Mouse (Mus musculus) stomach, postnatal 0 days (tissue): ENCODE data around the gene Spc24. TPM values are rescaled to one million over a fixed set of nuclear protein-coding genes. Genes with fewer than 3 reads are reported as not detected.

Experiments used
- ATAC-seq: fragments of 200-750 bp; cut with Nextera tagmentation; 2 replicates; pipeline ENCODE4 v1.8.0; 2017; ENCODE audit not compliant: low FRiP score, low TSS enrichment
- DNase-seq: peaks from one replicate; pipeline ENCODE4 v3.0.0-alpha.2; 2016; ENCODE audit warnings: low spot score
- H3K27ac ChIP-seq: fragments of 300-500 bp; sonication (generic); replicated peaks from 2 replicates; pipeline ENCODE4 v1.5.1; 2014; ENCODE audit warnings: mild to moderate bottlenecking, control low read depth
- H3K27me3 ChIP-seq: fragments of 300-500 bp; sonication (generic); 2 replicates; pipeline ENCODE4 v1.6.1; 2014; ENCODE audit warnings: low read length; ENCODE audit not compliant: control insufficient read depth, insufficient read depth
- H3K36me3 ChIP-seq: fragments of 300-500 bp; sonication (generic); 2 replicates; pipeline ENCODE4 v1.6.1; 2014; ENCODE audit warnings: low read length, mixed read lengths; ENCODE audit not compliant: control insufficient read depth, insufficient read depth
- H3K4me1 ChIP-seq: fragments of 300-500 bp; sonication (generic); replicated peaks from 2 replicates; pipeline ENCODE4 v1.6.1; 2014; ENCODE audit warnings: antibody characterized with exemption; ENCODE audit not compliant: control insufficient read depth, insufficient read depth
- H3K4me2 ChIP-seq: fragments of 300-500 bp; sonication (generic); replicated peaks from 2 replicates; pipeline ENCODE4 v1.6.1; 2014; ENCODE audit warnings: low read depth, mild to moderate bottlenecking, control low read depth, moderate library complexity
- H3K4me3 ChIP-seq: fragments of 300-500 bp; sonication (generic); 2 replicates; pipeline ENCODE4 v1.5.1; 2014; ENCODE audit warnings: low read depth, low read length, control low read depth
- H3K9ac ChIP-seq: fragments of 300-500 bp; sonication (generic); 2 replicates; pipeline ENCODE4 v1.6.1; 2014; ENCODE audit warnings: mild to moderate bottlenecking, low read length, control low read depth, mixed read lengths
- H3K9me3 ChIP-seq: fragments of 300-500 bp; sonication (generic); 2 replicates; pipeline ENCODE4 v1.6.1; 2016; ENCODE audit warnings: low read length; ENCODE audit not compliant: control insufficient read depth
- CTCF ChIP-seq: IDR thresholded peaks from 2 replicates; pipeline ENCODE4 v1.5.1; 2016; ENCODE audit warnings: antibody characterized with exemption, low read depth, mild to moderate bottlenecking, moderate library complexity
- EP300 ChIP-seq: optimal IDR thresholded peaks from 2 replicates; pipeline ENCODE3; 2016; ENCODE audit warnings: antibody characterized with exemption
- WGBS: fragments of 180-500 bp; shearing (Covaris S2); extraction: QIAGEN DNeasy Blood & Tissue Kit; methylation state at CpG from one replicate; pipeline ENCODE4 v1.1.7; 2014; 5-methylcytosine and 5-hydroxymethylcytosine counted together
- microRNA-seq: library from miRNA; unstranded; fragments of <30 nt; microRNA quantifications from one replicate; pipeline ENCODE4, GENCODE M21; 2016
- polyA plus RNA-seq: library from polyadenylated mRNA; unstranded; fragments of >200 nt; fragmentation: Nextera tagmentation; extraction: Ambion mirVana; gene quantifications from 2 replicates; pipeline ENCODE4 v1.2.1, GENCODE M21; 2015

Gene Spc24
- polyA plus RNA-seq, 1 experiment from 2014 or later: 31.2 TPM

- peak; percentile 80 for DNase-seq
- Histone ChIP-seq H3K9me3 (no peaks in the 10 kb centered on the region), H3K9ac (no peak overlapping the region), H3K36me3 (no peaks in the 10 kb centered on the region), H3K27ac (peak overlapping the region; percentile 56), H3K4me1 (no peaks in the 10 kb centered on the region), H3K4me2 (no peak overlapping the region), H3K27me3 (no peaks in the 10 kb centered on the region), H3K4me3 (no peak overlapping the region)
- 30% methylated on average over 4 of the region's 4 CpGs for WGBS
- TF ChIP-seq CTCF (no peak), EP300 (no peak)
- peak; percentile 96 for ATAC-seq
Observed at GRCm38 (mm10) chr9:21715298-21715697, 44.8 kb downstream of the Spc24 start.

GRCm38 (mm10) chr9:21709340-21709739 is 50.8 kb downstream of the Spc24 start:
- peaks cover 12% of the 10 kb centered on the region; the same call in 1 of the 2 replicates for H3K36me3 ChIP-seq
- no peak for TF ChIP-seq EP300
- no peak overlapping the region for H3K27ac ChIP-seq
- DNase-seq (no peak), ATAC-seq (no peak)
- H3K4me3 ChIP-seq: no peak overlapping the region
- no peaks in the 10 kb centered on the region for H3K27me3 ChIP-seq
- no peak overlapping the region for H3K9ac ChIP-seq
- H3K4me2 ChIP-seq: no peak overlapping the region
- H3K9me3 ChIP-seq: no peaks in the 10 kb centered on the region
- 82% methylated on average over 3 of the region's 3 CpGs for WGBS
- no peaks in the 10 kb centered on the region for H3K4me1 ChIP-seq

GRCm38 (mm10) chr9:21706586-21707265 is 53.4 kb downstream of the Spc24 start:
- no peak overlapping the region for H3K4me2 ChIP-seq
- no peaks in the 10 kb centered on the region for H3K4me1 ChIP-seq
- no peaks in the 10 kb centered on the region for H3K9me3 ChIP-seq
- peaks cover 29% of the 10 kb centered on the region for H3K36me3 ChIP-seq
- no peak overlapping the region for H3K4me3 ChIP-seq
- H3K27me3 ChIP-seq: no peaks in the 10 kb centered on the region
- TF ChIP-seq EP300: no peak
- ATAC-seq: peak; percentile 57; the same call in 1 of the 2 replicates
- DNase-seq: no peak
- H3K27ac ChIP-seq: no peak overlapping the region
- WGBS: 83% methylated on average over 8 of the region's 8 CpGs
- no peak overlapping the region for H3K9ac ChIP-seq

- DNase-seq (no peak), ATAC-seq (no peak)
- no peak overlapping the region for H3K4me2 ChIP-seq
- no peaks in the 10 kb centered on the region for H3K27me3 ChIP-seq
- H3K4me3 ChIP-seq: no peak overlapping the region
- no peak overlapping the region for H3K27ac ChIP-seq
- TF ChIP-seq EP300: no peak
- TF ChIP-seq CTCF: no peak
- H3K9ac ChIP-seq: no peak overlapping the region
- WGBS: 75% methylated on average over 4 of the region's 4 CpGs
- H3K9me3 ChIP-seq: no peaks in the 10 kb centered on the region
- peaks cover 35% of the 10 kb centered on the region for H3K36me3 ChIP-seq
- H3K4me1 ChIP-seq: no peaks in the 10 kb centered on the region
Observed at GRCm38 (mm10) chr9:21706085-21706484, 54.0 kb downstream of the Spc24 start.

Small RNAs within 50 kb of the gene (microRNA-seq; reads per million reads assigned to microRNA genes)
- 10.0 reads per million, percentile 16 among the genes with 10 or more reads in this experiment for gene Mir7083

Other genes with a start within 250 kb of the Spc24 start
- 1.8 and 2.0 TPM in 2 replicates for gene AB124611, start 234.1 kb downstream of the Spc24 start, polyA plus RNA-seq
- gene Carm1, start 213.4 kb downstream of the Spc24 start, polyA plus RNA-seq: 12.0 and 15.5 TPM in 2 replicates
- 16.5 and 18.2 TPM in 2 replicates for gene Timm29, start 167.6 kb downstream of the Spc24 start, polyA plus RNA-seq
- gene Yipf2, start 167.5 kb downstream of the Spc24 start, polyA plus RNA-seq: 22.5 and 25.5 TPM in 2 replicates
- gene Smarca4, start 144.1 kb downstream of the Spc24 start, polyA plus RNA-seq: 27.2 and 29.0 TPM in 2 replicates
- 28.9 and 30.4 TPM in 2 replicates for gene Ldlr, start 36.8 kb downstream of the Spc24 start, polyA plus RNA-seq
- 7.3 and 7.5 TPM in 2 replicates for gene Kank2, start 38.4 kb upstream of the Spc24 start, polyA plus RNA-seq
- 2.1 and 2.2 TPM in 2 replicates for gene Angptl8, start 75.2 kb upstream of the Spc24 start, polyA plus RNA-seq
- 13.5 and 14.1 TPM in 2 replicates for gene Dock6, start 92.3 kb upstream of the Spc24 start, polyA plus RNA-seq
- gene Rab3d, start 157.9 kb upstream of the Spc24 start, polyA plus RNA-seq: 130 and 137 TPM in 2 replicates
- 1.1 and 1.9 TPM in 2 replicates for gene Ccdc159, start 167.2 kb upstream of the Spc24 start, polyA plus RNA-seq
- gene Tmem205, start 167.3 kb upstream of the Spc24 start, polyA plus RNA-seq: 95.0 and 95.7 TPM in 2 replicates
- 2.7 and 4.1 TPM in 2 replicates for gene Plppr2, start 176.7 kb upstream of the Spc24 start, polyA plus RNA-seq
- 4.2 and 5.4 TPM in 2 replicates for gene Swsap1, start 195.5 kb upstream of the Spc24 start, polyA plus RNA-seq
- 2.8 and 3.4 TPM in 2 replicates for gene Epor, start 203.2 kb upstream of the Spc24 start, polyA plus RNA-seq
- 2.7 and 2.9 TPM in 2 replicates for gene Rgl3, start 229.1 kb upstream of the Spc24 start, polyA plus RNA-seq
- gene Ccdc151, start 242.3 kb upstream of the Spc24 start, polyA plus RNA-seq: 0.07 and 0.19 TPM in 2 replicates
- 45.0 and 48.4 TPM in 2 replicates for gene Prkcsh, start 242.5 kb upstream of the Spc24 start, polyA plus RNA-seq